Mouse (Mus musculus): ENCODE measurements at regions not wholly inside any gene's neighbourhood (a gene's known extent, or its start where the extent isn't known, plus 50 kb on each side); places are given as distances from the start of the nearest gene placed in this dataset.

GRCm38 (mm10) chr9:31564996-31565773, 100.9 kb upstream of the Tmem45b start:
- no peaks in the 10 kb centered on the region for H3K9me3 ChIP-seq
- H3K27ac ChIP-seq = no peak overlapping the region
- H3K4me3 ChIP-seq = no peak overlapping the region
- peaks cover 13% of the 10 kb centered on the region for H3K4me1 ChIP-seq
- H3K4me2 ChIP-seq = no peak overlapping the region
- no peaks in the 10 kb centered on the region for H3K36me3 ChIP-seq (replicated peaks)
- 51% methylated on average over 12 of the region's 12 CpGs for WGBS
- ATAC-seq (replicated peaks) = no peak
- no peak overlapping the region for H3K9ac ChIP-seq
- no peaks in the 10 kb centered on the region for H3K27me3 ChIP-seq (replicated peaks)

GRCm38 (mm10) chr9:31563541-31563940, 99.3 kb upstream of the Tmem45b start:
- H3K27me3 ChIP-seq (replicated peaks) = no peaks in the 10 kb centered on the region
- 91% methylated on average over 8 of the region's 8 CpGs for WGBS
- no peak for ATAC-seq (replicated peaks)

GRCm38 (mm10) chr9:31560226-31560556, 95.9 kb upstream of the Tmem45b start:
- no peak overlapping the region for H3K4me3 ChIP-seq
- no peak overlapping the region; the same call in 1 of the 2 replicates for H3K27ac ChIP-seq
- peak; percentile 32; the same call in 1 of the 2 replicates for ATAC-seq (replicated peaks)
- no peak overlapping the region for H3K9ac ChIP-seq
- H3K4me1 ChIP-seq = peaks cover 7% of the 10 kb centered on the region
- 0 out of 2 replicates have a peak overlapping the region, but pooled peaks have one; percentile 49 for H3K4me2 ChIP-seq
- no peaks in the 10 kb centered on the region for H3K27me3 ChIP-seq (replicated peaks)
- no peaks in the 10 kb centered on the region for H3K36me3 ChIP-seq (replicated peaks)
- H3K9me3 ChIP-seq = no peaks in the 10 kb centered on the region
- 82% methylated on average over 3 of the region's 3 CpGs for WGBS

More at GRCm38 (mm10) chr9:31563541-31563940, 99.3 kb upstream of the Tmem45b start:
- Histone ChIP-seq H3K9me3 (no peaks in the 10 kb centered on the region), H3K36me3 (replicated peaks) (no peaks in the 10 kb centered on the region), H3K27ac (no peak overlapping the region), H3K4me3 (no peak overlapping the region), H3K4me2 (no peak overlapping the region), H3K9ac (no peak overlapping the region), H3K4me1 (peaks cover 19% of the 10 kb centered on the region)

- Histone ChIP-seq H3K27me3 (replicated peaks) (no peaks in the 10 kb centered on the region), H3K27ac (no peak overlapping the region; the same call in 1 of the 2 replicates), H3K36me3 (replicated peaks) (no peaks in the 10 kb centered on the region), H3K9me3 (no peaks in the 10 kb centered on the region), H3K4me3 (peak overlapping the region; percentile 27), H3K9ac (no peak overlapping the region; the same call in 1 of the 2 replicates), H3K4me1 (peaks cover 7% of the 10 kb centered on the region), H3K4me2 (peak overlapping the region; percentile 49)
- peak; percentile 85 for ATAC-seq (replicated peaks)
- 33% methylated on average over 18 of the region's 18 CpGs for WGBS
Measured at GRCm38 (mm10) chr9:31559506-31560225, 95.4 kb upstream of the Tmem45b start.

GRCm38 (mm10) chr9:31543691-31544052, 79.4 kb upstream of the Tmem45b start:
- Histone ChIP-seq H3K27me3 (replicated peaks) (no peaks in the 10 kb centered on the region; the same call in 1 of the 2 replicates), H3K4me2 (no peak overlapping the region), H3K9ac (no peak overlapping the region), H3K4me3 (no peak overlapping the region), H3K27ac (no peak overlapping the region), H3K9me3 (no peaks in the 10 kb centered on the region), H3K36me3 (replicated peaks) (no peaks in the 10 kb centered on the region), H3K4me1 (no peaks in the 10 kb centered on the region)
- ATAC-seq (replicated peaks) = no peak; the same call in 1 of the 2 replicates
- 68% methylated on average over 6 of the region's 6 CpGs for WGBS

- no peaks in the 10 kb centered on the region for H3K36me3 ChIP-seq (replicated peaks)
- no peak overlapping the region for H3K4me3 ChIP-seq
- H3K4me2 ChIP-seq = 0 out of 2 replicates have a peak overlapping the region, but pooled peaks have one; percentile 28
- no peaks in the 10 kb centered on the region; the same call in 1 of the 2 replicates for H3K27me3 ChIP-seq (replicated peaks)
- no peaks in the 10 kb centered on the region for H3K4me1 ChIP-seq
- no peak overlapping the region for H3K27ac ChIP-seq
- no peaks in the 10 kb centered on the region for H3K9me3 ChIP-seq
- WGBS = 11% methylated on average over 13 of the region's 13 CpGs
- ATAC-seq (replicated peaks) = peak; percentile 92
- no peak overlapping the region; the same call in 1 of the 2 replicates for H3K9ac ChIP-seq
Measured at GRCm38 (mm10) chr9:31542909-31543690, 78.8 kb upstream of the Tmem45b start.

- WGBS = 73% methylated on average over 5 of the region's 5 CpGs
- no peak overlapping the region for H3K9ac ChIP-seq
Measured at GRCm38 (mm10) chr9:31541615-31542191, 77.4 kb upstream of the Tmem45b start.

GRCm38 (mm10) chr9:31538458-31539210, 74.4 kb upstream of the Tmem45b start:
- no peak overlapping the region for H3K4me2 ChIP-seq
- no peaks in the 10 kb centered on the region for H3K36me3 ChIP-seq (replicated peaks)
- H3K27ac ChIP-seq = no peak overlapping the region
- no peak for ATAC-seq (replicated peaks)
- no peak overlapping the region for H3K9ac ChIP-seq
- no peaks in the 10 kb centered on the region for H3K4me1 ChIP-seq
- WGBS = 84% methylated on average over 11 of the region's 11 CpGs
- no peaks in the 10 kb centered on the region for H3K9me3 ChIP-seq
- no peaks in the 10 kb centered on the region; the same call in 1 of the 2 replicates for H3K27me3 ChIP-seq (replicated peaks)
- no peak overlapping the region for H3K4me3 ChIP-seq

More at GRCm38 (mm10) chr9:31541615-31542191, 77.4 kb upstream of the Tmem45b start:
- no peaks in the 10 kb centered on the region for H3K9me3 ChIP-seq
- ATAC-seq (replicated peaks) = no peak
- H3K36me3 ChIP-seq (replicated peaks) = no peaks in the 10 kb centered on the region
- H3K27me3 ChIP-seq (replicated peaks) = no peaks in the 10 kb centered on the region; the same call in 1 of the 2 replicates
- H3K4me2 ChIP-seq = no peak overlapping the region
- H3K27ac ChIP-seq = no peak overlapping the region
- no peak overlapping the region for H3K4me3 ChIP-seq
- H3K4me1 ChIP-seq = no peaks in the 10 kb centered on the region

GRCm38 (mm10) chr9:31529021-31529420, 64.8 kb upstream of the Tmem45b start:
- Histone ChIP-seq H3K4me3 (no peak overlapping the region), H3K4me1 (no peaks in the 10 kb centered on the region), H3K27ac (no peak overlapping the region), H3K9me3 (no peaks in the 10 kb centered on the region), H3K4me2 (no peak overlapping the region), H3K9ac (no peak overlapping the region), H3K27me3 (replicated peaks) (no peaks in the 10 kb centered on the region), H3K36me3 (replicated peaks) (no peaks in the 10 kb centered on the region)
- no peak for ATAC-seq (replicated peaks)
- WGBS = 71% methylated on average over 6 of the region's 6 CpGs

- H3K4me1 ChIP-seq = no peaks in the 10 kb centered on the region
- ATAC-seq (replicated peaks) = no peak
- H3K4me3 ChIP-seq = no peak overlapping the region
- H3K27me3 ChIP-seq (replicated peaks) = no peaks in the 10 kb centered on the region
- H3K4me2 ChIP-seq = no peak overlapping the region
- no peak overlapping the region for H3K9ac ChIP-seq
- H3K9me3 ChIP-seq = no peaks in the 10 kb centered on the region
- no peaks in the 10 kb centered on the region for H3K36me3 ChIP-seq (replicated peaks)
- WGBS = 87% methylated on average over 2 of the region's 2 CpGs
- no peak overlapping the region for H3K27ac ChIP-seq
Measured at GRCm38 (mm10) chr9:31527216-31527615, 63.0 kb upstream of the Tmem45b start.

Measured in midbrain, embryonic 15.5 days (tissue).